Mouse (Mus musculus): Measurements from ENCODE around the gene Bclaf1. TPM values are rescaled to one million over a fixed set of nuclear protein-coding genes. Genes with fewer than 3 reads are reported as not detected.

The Bclaf1 gene
- 79.3 and 80.4 TPM in 2 replicates for polyA plus RNA-seq (2016; fragmentation: Nextera tagmentation; extraction: Ambion mirVana)

DNA sequence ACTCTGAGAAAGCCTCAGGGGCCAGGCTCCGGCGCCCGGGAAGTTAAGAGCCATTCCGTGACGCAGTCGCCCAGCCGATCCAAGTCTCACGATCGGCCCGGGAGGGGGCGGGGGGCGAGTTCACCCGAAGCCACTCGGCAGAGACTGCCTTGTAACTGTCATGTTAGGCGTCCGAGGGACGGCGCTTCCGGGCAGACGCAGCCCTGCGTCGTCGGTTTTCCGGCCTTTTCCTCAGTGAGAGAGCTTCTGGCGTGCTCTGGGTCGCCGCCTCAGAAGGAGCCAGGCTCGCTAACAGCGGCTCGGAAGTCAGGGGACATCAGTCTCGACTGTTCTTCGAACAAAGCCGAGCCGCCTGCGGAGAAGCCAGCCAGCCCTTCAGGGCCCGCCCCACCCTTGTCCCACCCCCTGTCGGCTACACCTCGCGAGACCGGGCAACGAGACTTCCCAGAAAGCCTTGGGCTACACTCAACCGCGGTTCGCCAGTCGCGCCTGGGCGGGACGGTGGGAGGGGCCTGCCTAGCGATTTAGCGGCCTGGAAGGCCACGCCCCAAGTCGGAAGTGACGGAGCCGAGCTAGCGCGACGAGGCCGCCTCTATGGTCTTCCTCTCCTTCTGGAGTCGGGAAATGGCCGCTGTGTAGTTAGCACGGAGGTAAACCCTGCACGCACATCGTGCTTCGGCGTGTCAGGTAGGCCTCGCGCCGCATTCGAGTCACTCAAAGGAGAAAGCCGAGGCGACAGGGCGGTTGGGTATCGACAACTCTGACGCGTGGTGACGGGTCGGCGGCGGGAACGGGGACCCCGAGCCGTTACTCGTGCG is at the start of gene Bclaf1:
Bclaf1 (plus strand) TSS at position 552 of the 818 bp plus-strand sequence.
- WGBS (ENCODE audit: insufficient replicate concordance): under 1% methylated on average over 84 of the region's 84 CpGs
- H3K36me3 ChIP-seq: peaks cover 3% of the 10 kb centered on the region; the same call in 1 of the 2 replicates
- peak within 1 kb of the TSS; percentile 96 for H3K9ac ChIP-seq
- H3K27me3 ChIP-seq (replicated peaks): no peaks in the 10 kb centered on the region
- H3K4me3 ChIP-seq: peak within 1 kb of the TSS; percentile 91
- H3K9me3 ChIP-seq (replicated peaks): no peaks in the 10 kb centered on the region
- peak within 1 kb of the TSS; percentile 100 for H3K27ac ChIP-seq
- H3K4me2 ChIP-seq: peak within 1 kb of the TSS; percentile 87
- ATAC-seq: peak; percentile 97
- H3K4me1 ChIP-seq: peaks cover 44% of the 10 kb centered on the region

GRCm38 (mm10) chr10:20262896-20263295 is 49.4 kb upstream of the Bclaf1 start:
- Histone ChIP-seq H3K9ac (no peak overlapping the region), H3K27me3 (replicated peaks) (no peaks in the 10 kb centered on the region), H3K36me3 (0 out of 2 replicates have a peak, but pooled peaks cover 3% of the 10 kb centered on the region), H3K9me3 (replicated peaks) (no peaks in the 10 kb centered on the region), H3K4me3 (no peak overlapping the region), H3K4me2 (no peak overlapping the region), H3K27ac (no peak overlapping the region), H3K4me1 (no peaks in the 10 kb centered on the region)
- WGBS (ENCODE audit: insufficient replicate concordance): 89% methylated on average over 6 of the region's 6 CpGs
- no peak for ATAC-seq

DNA sequence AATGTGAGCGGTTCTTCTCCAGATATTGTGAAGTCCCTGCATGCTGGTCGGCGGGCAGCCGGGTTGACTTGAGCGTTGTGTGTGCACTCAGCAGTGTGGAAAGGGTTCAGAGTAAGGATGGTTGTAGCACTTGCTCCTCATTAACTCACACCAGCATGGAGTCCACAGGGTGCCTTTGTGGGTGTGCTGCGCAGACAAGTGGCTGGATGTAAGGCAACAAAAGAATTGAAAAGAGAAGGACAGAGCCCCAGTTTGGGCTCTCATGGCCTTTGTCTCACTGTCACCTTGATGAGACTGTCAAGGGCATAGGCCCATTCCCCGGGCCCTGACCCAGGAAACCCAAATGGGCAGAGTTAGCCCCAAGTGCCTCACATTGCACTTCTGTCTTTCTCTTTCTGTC is 47.8 kb upstream of the Bclaf1 start:
- H3K9ac ChIP-seq: no peak overlapping the region
- no peaks in the 10 kb centered on the region for H3K27me3 ChIP-seq (replicated peaks)
- no peak for ATAC-seq
- no peaks in the 10 kb centered on the region for H3K9me3 ChIP-seq (replicated peaks)
- 0 out of 2 replicates have a peak, but pooled peaks cover 3% of the 10 kb centered on the region for H3K36me3 ChIP-seq
- H3K4me2 ChIP-seq: no peak overlapping the region
- no peaks in the 10 kb centered on the region for H3K4me1 ChIP-seq
- WGBS (ENCODE audit: insufficient replicate concordance): 83% methylated on average over 7 of the region's 7 CpGs
- H3K4me3 ChIP-seq: no peak overlapping the region
- H3K27ac ChIP-seq: no peak overlapping the region

GRCm38 (mm10) chr10:20267032-20267431 is 45.2 kb upstream of the Bclaf1 start:
- Histone ChIP-seq H3K27ac (no peak overlapping the region), H3K9me3 (replicated peaks) (no peaks in the 10 kb centered on the region), H3K27me3 (replicated peaks) (no peaks in the 10 kb centered on the region), H3K9ac (0 out of 2 replicates have a peak overlapping the region, but pooled peaks have one; percentile 9), H3K4me2 (no peak overlapping the region), H3K36me3 (peaks cover 8% of the 10 kb centered on the region; the same call in 1 of the 2 replicates), H3K4me1 (no peaks in the 10 kb centered on the region), H3K4me3 (no peak overlapping the region)
- WGBS (ENCODE audit: insufficient replicate concordance): 64% methylated on average over 10 of the region's 10 CpGs
- ATAC-seq: no peak

- WGBS (ENCODE audit: insufficient replicate concordance): 73% methylated on average over 7 of the region's 7 CpGs
- Histone ChIP-seq H3K9me3 (replicated peaks) (no peaks in the 10 kb centered on the region), H3K27ac (no peak overlapping the region), H3K4me2 (no peak overlapping the region), H3K36me3 (peaks cover 18% of the 10 kb centered on the region), H3K27me3 (replicated peaks) (no peaks in the 10 kb centered on the region), H3K9ac (no peak overlapping the region), H3K4me1 (peaks cover 10% of the 10 kb centered on the region), H3K4me3 (no peak overlapping the region)
- no peak for ATAC-seq
Observed at GRCm38 (mm10) chr10:20268945-20269344, 43.3 kb upstream of the Bclaf1 start.

DNA sequence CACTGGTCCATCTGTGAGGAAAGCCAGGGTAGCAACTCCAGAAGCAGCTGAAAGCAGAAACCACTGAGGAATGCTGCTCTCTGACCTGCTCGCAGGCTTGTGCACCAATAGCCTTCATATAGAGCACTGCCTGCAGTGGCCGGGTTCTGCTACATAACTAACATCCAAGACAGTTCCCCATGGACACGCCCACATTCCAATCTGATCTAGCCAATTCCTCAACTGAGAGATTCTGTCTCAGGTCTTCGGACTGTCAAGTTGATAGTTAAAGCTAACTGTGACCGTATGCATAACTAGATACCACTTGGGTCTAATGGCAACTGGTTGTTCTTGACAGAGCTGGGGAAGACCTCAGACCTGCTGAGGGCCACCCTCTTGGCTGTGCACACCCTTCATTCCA is 39.9 kb upstream of the Bclaf1 start:
- 76% methylated on average over 5 of the region's 5 CpGs for WGBS (ENCODE audit: insufficient replicate concordance)
- Histone ChIP-seq H3K9ac (no peak overlapping the region), H3K4me2 (no peak overlapping the region), H3K36me3 (peaks cover 20% of the 10 kb centered on the region), H3K27me3 (replicated peaks) (no peaks in the 10 kb centered on the region), H3K4me1 (peaks cover 17% of the 10 kb centered on the region), H3K9me3 (replicated peaks) (no peaks in the 10 kb centered on the region), H3K27ac (no peak overlapping the region), H3K4me3 (no peak overlapping the region)
- no peak for ATAC-seq

DNA sequence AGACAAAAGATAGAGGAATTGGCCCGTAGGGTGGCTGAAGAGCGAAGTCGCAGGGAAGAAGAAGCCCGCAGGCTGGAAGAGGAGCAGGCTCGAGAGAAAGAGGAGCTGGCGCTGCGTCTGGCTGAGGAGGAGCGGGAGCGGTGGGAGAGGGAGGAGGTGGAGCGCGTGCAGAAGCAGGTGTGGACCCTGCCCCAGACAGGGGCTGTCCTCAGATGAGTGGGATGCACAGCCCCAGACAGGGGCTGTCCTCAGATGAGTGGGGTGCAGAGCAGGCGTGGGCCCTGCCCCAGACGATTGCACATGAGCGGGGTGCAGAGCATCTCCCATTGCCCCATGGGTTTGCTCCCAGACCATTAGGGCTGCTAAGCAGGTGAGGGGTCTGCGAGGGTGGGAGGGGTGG is 39.0 kb upstream of the Bclaf1 start:
- H3K27ac ChIP-seq: no peak overlapping the region
- 76% methylated on average over 15 of the region's 15 CpGs for WGBS (ENCODE audit: insufficient replicate concordance)

DNA sequence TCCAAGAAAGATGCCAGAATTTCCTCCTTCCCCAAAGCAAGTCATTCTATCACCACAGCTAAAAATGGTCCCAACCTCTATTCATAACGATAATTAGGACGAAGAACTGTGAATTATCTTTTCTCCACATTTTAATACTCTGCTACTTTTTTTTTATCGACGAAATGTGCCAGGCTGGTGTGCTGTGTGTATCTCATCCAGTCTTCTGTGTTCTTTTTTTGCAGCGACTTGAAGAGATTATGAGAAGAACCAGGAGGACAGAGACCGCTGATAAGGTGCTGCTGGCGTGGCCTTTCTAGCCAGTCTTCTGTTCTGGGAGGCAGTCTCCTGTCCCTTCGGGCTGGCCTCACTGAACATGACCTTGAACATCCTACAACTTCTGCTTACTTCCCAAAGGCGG is 38.2 kb upstream of the Bclaf1 start:
- H3K9me3 ChIP-seq (replicated peaks): no peaks in the 10 kb centered on the region
- peak; percentile 80 for ATAC-seq
- H3K4me2 ChIP-seq: peak overlapping the region; percentile 18; the same call in 1 of the 2 replicates
- H3K9ac ChIP-seq: no peak overlapping the region
- H3K27me3 ChIP-seq (replicated peaks): no peaks in the 10 kb centered on the region
- 28% methylated on average over 8 of the region's 9 CpGs for WGBS (ENCODE audit: insufficient replicate concordance)
- H3K4me3 ChIP-seq: no peak overlapping the region
- H3K27ac ChIP-seq: no peak overlapping the region
- peaks cover 24% of the 10 kb centered on the region for H3K36me3 ChIP-seq
- peaks cover 17% of the 10 kb centered on the region for H3K4me1 ChIP-seq

More for the DNA sequence above, 39.0 kb upstream of the Bclaf1 start:
- Histone ChIP-seq H3K4me2 (peak overlapping the region; percentile 18), H3K9ac (no peak overlapping the region), H3K27me3 (replicated peaks) (no peaks in the 10 kb centered on the region), H3K36me3 (peaks cover 20% of the 10 kb centered on the region), H3K4me1 (peaks cover 17% of the 10 kb centered on the region), H3K9me3 (replicated peaks) (no peaks in the 10 kb centered on the region), H3K4me3 (no peak overlapping the region)
- ATAC-seq: no peak

- Histone ChIP-seq H3K4me1 (peaks cover 13% of the 10 kb centered on the region), H3K36me3 (peaks cover 3% of the 10 kb centered on the region; the same call in 1 of the 2 replicates), H3K9me3 (replicated peaks) (no peaks in the 10 kb centered on the region), H3K27me3 (replicated peaks) (no peaks in the 10 kb centered on the region), H3K27ac (no peak overlapping the region), H3K4me3 (no peak overlapping the region), H3K4me2 (no peak overlapping the region), H3K9ac (no peak overlapping the region)
- ATAC-seq: no peak
- WGBS (ENCODE audit: insufficient replicate concordance): 52% methylated on average over 2 of the region's 2 CpGs
Observed at GRCm38 (mm10) chr10:20281456-20281855, 30.8 kb upstream of the Bclaf1 start.

GRCm38 (mm10) chr10:20285289-20285975 is 26.8 kb upstream of the Bclaf1 start:
- Histone ChIP-seq H3K36me3 (no peaks in the 10 kb centered on the region), H3K4me2 (no peak overlapping the region), H3K27ac (no peak overlapping the region), H3K4me1 (peaks cover 13% of the 10 kb centered on the region), H3K27me3 (replicated peaks) (no peaks in the 10 kb centered on the region), H3K9me3 (replicated peaks) (no peaks in the 10 kb centered on the region), H3K9ac (no peak overlapping the region), H3K4me3 (no peak overlapping the region)
- 30% methylated on average over 10 of the region's 10 CpGs for WGBS (ENCODE audit: insufficient replicate concordance)
- ATAC-seq: peak; percentile 59

DNA sequence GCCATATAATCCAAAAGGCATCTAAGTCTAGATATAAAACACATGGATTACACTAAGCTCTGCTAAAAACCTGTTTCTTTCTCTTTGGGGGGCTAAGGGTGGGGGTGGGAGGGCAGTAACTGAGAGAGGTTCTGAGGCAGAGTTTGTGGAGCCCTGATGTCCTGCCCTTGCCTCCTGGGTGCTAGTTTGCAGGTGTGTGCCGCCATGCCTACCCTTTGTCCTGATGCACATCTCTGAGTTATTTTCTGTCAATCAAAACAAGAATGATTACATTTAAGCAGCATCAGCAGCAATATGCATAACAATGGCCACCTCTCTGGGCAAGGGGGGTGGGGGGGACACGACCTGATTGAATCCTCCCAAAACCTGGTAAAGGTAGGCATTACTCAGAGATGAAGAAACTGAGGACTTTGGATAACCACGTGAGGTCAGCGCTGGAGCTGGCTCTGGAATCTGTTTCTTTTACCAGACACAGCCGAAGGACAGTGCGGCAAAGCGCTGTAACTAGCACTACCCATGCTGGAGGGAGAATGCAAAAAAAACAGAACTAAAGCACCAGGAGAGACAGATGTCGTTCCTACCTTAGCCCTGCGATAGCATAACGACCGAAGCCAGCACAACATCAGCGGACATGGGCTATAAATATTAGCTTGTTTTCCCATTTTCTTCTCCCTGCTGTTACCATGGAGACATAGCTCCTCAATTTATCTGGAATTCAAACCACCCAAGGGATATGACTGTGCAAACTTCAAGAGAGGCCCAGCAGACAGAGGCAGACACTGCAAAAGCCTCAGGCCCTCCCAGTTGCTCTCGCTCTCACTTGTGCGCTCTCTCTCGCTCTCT is 26.1 kb upstream of the Bclaf1 start:
- no peak for ATAC-seq
- Histone ChIP-seq H3K9ac (no peak overlapping the region), H3K4me1 (peaks cover 18% of the 10 kb centered on the region), H3K27me3 (replicated peaks) (no peaks in the 10 kb centered on the region), H3K4me3 (no peak overlapping the region), H3K4me2 (no peak overlapping the region), H3K27ac (no peak overlapping the region), H3K36me3 (no peaks in the 10 kb centered on the region), H3K9me3 (replicated peaks) (no peaks in the 10 kb centered on the region)
- 69% methylated on average over 15 of the region's 15 CpGs for WGBS (ENCODE audit: insufficient replicate concordance)
